Mouse (Mus musculus) B cell, adult (primary cell): ENCODE measurements around the gene Gnl3. TPM values are rescaled to one million over a fixed set of nuclear protein-coding genes. Genes with fewer than 3 reads are reported as not detected.

ENCODE experiments used
- total RNA-seq: library from RNA; stranded (reverse); gene quantifications from 4 replicates; pipeline ENCODE4 v1.2.4, GENCODE M21; 2023; ENCODE audit not compliant: inconsistent age

Gene Gnl3
- total RNA-seq, result 492 to 523 TPM (median 508 TPM) in 4 replicates

DNA sequence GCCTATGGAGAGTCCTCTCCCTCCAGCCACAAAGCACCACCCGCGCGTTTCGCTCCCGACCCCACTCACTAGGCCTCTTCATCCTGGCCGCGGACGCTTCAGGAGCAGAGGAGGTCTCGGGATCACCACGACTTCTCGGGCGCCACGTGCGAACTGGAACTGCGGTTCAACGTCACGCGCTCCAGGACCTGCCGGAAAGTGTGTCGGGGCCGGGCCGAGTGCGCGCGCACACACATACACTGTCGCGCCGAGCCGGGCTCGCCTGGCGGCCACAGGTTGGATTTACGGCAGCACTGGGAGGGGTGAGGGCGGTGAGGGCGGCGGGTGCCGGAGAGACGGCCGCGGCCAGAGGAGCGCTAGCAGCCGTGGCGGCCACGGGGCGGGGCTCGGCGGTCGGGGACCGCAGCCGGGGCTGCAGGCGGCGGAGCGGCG lies at the start of gene Gnl3, which contains the start of gene Pbrm1:
Gene Gnl3, minus strand, starts transcription at position 293 of the 432 bp plus-strand sequence.
Gene Pbrm1, plus strand, starts transcription at position 279 of the 432 bp plus-strand sequence.

DNA sequence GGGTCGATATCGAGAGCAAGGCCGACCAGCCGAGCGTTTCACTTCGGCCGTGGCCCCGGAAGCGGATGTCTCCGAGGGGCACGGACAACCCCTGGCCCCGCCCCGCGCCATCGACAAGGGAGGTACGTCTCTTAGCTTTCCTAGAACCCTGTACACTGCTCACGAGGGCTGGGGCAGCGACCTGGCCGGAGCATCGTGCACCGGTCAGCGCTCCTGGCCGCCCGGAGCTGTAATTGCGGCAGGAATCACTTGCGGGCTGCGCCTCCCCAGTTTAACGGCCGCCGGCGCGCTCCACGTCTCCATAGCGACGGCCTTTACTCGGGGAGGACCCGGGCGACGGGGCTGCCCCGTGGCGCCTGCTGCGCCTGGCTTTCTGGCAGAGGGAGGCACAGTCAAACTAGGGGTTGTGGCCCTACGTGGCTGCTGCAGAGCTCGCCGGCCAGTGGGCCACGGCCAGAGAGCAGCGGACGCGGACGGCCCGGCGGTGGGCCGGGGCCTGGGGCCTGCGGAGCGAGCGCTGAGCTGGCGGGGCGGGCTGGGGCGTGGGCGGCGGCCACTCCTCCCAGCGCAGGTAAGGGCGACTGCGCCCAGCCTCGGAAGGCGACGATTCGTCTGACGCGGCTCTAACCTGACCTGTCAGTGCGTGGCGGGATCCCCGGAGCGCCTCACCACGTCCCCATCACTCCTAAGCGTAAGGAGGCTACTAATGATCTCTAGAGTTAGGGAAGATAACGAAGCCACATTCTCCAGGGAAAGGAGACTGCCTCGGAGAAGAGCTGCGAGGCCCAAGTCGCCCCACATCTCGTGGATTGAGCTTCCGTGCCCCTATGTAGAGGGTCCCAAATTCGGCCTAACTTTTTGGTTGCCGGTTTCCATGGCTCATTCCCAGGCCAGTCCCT lies 17.4 kb downstream of the Gnl3 start, which contains the start of the genes Glt8d1 and Spcs1:
Gene Glt8d1, plus strand, starts transcription at position 94 of the 899 bp plus-strand sequence.
Gene Spcs1, minus strand, starts transcription at position 366 of the 899 bp plus-strand sequence.

Other genes with a start within 250 kb of the Gnl3 start
- 18.3 to 21.2 TPM (median 18.4 TPM) in 4 replicates for gene Tmem110, start 193.6 kb downstream of the Gnl3 start, total RNA-seq
- gene Mustn1, start 140.0 kb downstream of the Gnl3 start, total RNA-seq, result 1.3 to 2.3 TPM (median 2.1 TPM) in 4 replicates
- 0.18 to 0.57 TPM (median 0.34 TPM) in 4 replicates for gene Itih4, start 132.7 kb downstream of the Gnl3 start, total RNA-seq
- not detected in 4 replicates for gene Itih3, start 95.4 kb downstream of the Gnl3 start, total RNA-seq
- not detected in 4 replicates for gene Itih1, start 75.9 kb downstream of the Gnl3 start, total RNA-seq
- 6.4 to 7.6 TPM (median 6.9 TPM) in 4 replicates for gene Nek4, start 67.8 kb downstream of the Gnl3 start, total RNA-seq
- gene Glt8d1, start 17.8 kb downstream of the Gnl3 start, total RNA-seq, result 12.7 to 14.4 TPM (median 13.7 TPM) in 4 replicates
- 65.2 to 95.5 TPM (median 75.3 TPM) in 4 replicates for gene Spcs1, start 17.5 kb downstream of the Gnl3 start, total RNA-seq
- 75.0 to 87.2 TPM (median 79.0 TPM) in 4 replicates for gene Pbrm1, start within 50 bp of the Gnl3 start, total RNA-seq
- gene Smim4, start 109.8 kb upstream of the Gnl3 start, total RNA-seq, result 29.5 to 36.6 TPM (median 32.7 TPM) in 4 replicates
- 0.90 to 2.2 TPM (median 1.5 TPM) in 4 replicates for gene Nt5dc2, start 111.9 kb upstream of the Gnl3 start, total RNA-seq
- gene Stab1, start 149.5 kb upstream of the Gnl3 start, total RNA-seq, result 0.60 to 1.9 TPM (median 0.69 TPM) in 4 replicates
- not detected in 4 replicates for gene Tnnc1, start 189.2 kb upstream of the Gnl3 start, total RNA-seq
- gene Nisch, start 197.8 kb upstream of the Gnl3 start, total RNA-seq, result 333 to 346 TPM (median 340 TPM) in 4 replicates
- gene Sema3g, start 198.7 kb upstream of the Gnl3 start, total RNA-seq, result 0.16 to 0.21 TPM (median 0.21 TPM) in 3 of 4 replicates, not detected in the other
- gene Phf7, start 232.2 kb upstream of the Gnl3 start, total RNA-seq, result 13.3 to 16.2 TPM (median 15.3 TPM) in 4 replicates
- 117 to 125 TPM (median 123 TPM) in 4 replicates for gene Bap1, start 232.3 kb upstream of the Gnl3 start, total RNA-seq